Mouse (Mus musculus): Measurements from ENCODE around the gene Mfsd4b5.

Gene Mfsd4b5

DNA sequence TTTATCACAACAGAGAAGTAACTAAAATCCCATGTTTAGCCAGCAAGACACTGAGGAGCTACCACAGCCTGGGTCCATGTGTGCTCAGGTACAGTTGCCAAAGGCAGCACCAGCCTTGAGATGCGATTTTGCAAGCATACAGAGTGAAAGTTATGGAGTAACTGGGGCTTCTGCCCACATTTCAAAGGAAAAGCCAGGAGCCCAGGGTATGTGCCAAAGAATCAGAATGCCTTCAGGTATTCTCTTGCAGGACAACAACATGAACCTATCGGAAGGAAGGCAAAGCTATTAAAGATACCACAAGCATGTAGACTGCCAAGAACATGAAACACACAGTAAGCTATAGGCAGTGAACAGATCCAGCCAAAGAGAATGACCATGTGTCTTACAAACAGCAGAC lies 14.3 kb upstream of the Mfsd4b5 start:
- peaks cover 17% of the 10 kb centered on the region for H3K9me3 ChIP-seq (ENCODE audit: low read length)
- TF ChIP-seq NANOG (IDR thresholded peaks at IDR 0.05; ENCODE audit: borderline replicate concordance, low read length), result no peak
- TF ChIP-seq POU5F1 (IDR thresholded peaks at IDR 0.05; ENCODE audit: borderline replicate concordance, low read length), result no peak
- no peak for TF ChIP-seq CTCF (conservative IDR thresholded peaks at IDR 0.05; ENCODE audit: low read length)
- H3K27me3 ChIP-seq (ENCODE audit: insufficient read depth, low read length), result 0 out of 2 replicates have a peak, but pooled peaks cover 3% of the 10 kb centered on the region
- H3K36me3 ChIP-seq (ENCODE audit: insufficient read depth, low read length), result no peaks in the 10 kb centered on the region
- no peak overlapping the region for H3K4me3 ChIP-seq (replicated peaks; ENCODE audit: low read length)
- H3K4me1 ChIP-seq (replicated peaks; ENCODE audit: low read depth, low read length), result peaks cover 11% of the 10 kb centered on the region

DNA sequence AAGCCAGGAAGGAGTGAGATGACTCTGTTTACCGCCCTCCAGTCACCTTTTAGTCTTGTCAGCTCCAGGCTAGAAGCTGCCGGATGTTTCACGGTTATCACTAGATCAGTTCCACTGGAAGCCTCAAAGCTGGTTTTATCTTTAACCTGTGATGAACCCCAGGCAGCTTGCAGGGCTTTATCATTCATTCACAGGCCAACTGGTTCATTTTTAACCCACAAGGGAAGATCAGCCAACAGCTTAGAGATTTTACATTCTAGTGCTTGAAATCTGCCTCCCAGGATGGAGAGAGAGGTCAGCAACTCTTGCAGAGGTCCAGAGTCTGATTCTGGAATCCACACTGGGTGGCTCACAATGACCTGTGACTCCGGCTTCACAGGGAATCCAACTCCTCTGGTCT lies 4.7 kb upstream of the Mfsd4b5 start:
- H3K9me3 ChIP-seq (ENCODE audit: low read length), result peaks cover 19% of the 10 kb centered on the region
- H3K4me3 ChIP-seq (replicated peaks; ENCODE audit: low read length), result no peak overlapping the region
- TF ChIP-seq POU5F1 (IDR thresholded peaks at IDR 0.05; ENCODE audit: borderline replicate concordance, low read length), result no peak
- TF ChIP-seq NANOG (IDR thresholded peaks at IDR 0.05; ENCODE audit: borderline replicate concordance, low read length), result no peak
- no peak for TF ChIP-seq CTCF (conservative IDR thresholded peaks at IDR 0.05; ENCODE audit: low read length)
- no peaks in the 10 kb centered on the region for H3K36me3 ChIP-seq (ENCODE audit: insufficient read depth, low read length)
- 0 out of 2 replicates have a peak, but pooled peaks cover 4% of the 10 kb centered on the region for H3K4me1 ChIP-seq (replicated peaks; ENCODE audit: low read depth, low read length)
- peaks cover 16% of the 10 kb centered on the region for H3K27me3 ChIP-seq (ENCODE audit: insufficient read depth, low read length)

DNA sequence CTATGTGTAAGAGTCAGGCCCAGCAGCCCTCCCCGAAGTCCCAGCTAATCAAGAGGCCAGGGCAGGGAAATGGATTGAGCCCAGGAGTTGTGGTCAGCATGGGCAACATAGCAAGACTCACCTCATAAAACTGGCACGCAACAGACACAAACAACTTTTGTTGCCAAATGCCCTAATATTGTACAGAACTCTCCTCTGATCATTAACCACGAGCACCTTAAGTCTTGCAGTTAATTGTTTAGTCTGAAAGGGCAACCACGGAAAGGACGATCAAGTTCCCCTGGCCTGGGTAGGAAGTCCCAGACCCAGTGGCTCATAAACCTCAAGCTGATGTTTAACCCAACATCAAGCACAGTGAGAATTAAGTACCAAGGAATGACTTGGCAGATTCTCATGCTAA lies 3.8 kb downstream of the Mfsd4b5 start:
- H3K27me3 ChIP-seq (ENCODE audit: insufficient read depth, low read length), result peaks cover 18% of the 10 kb centered on the region
- peaks cover 28% of the 10 kb centered on the region for H3K9me3 ChIP-seq (ENCODE audit: low read length)
- H3K36me3 ChIP-seq (ENCODE audit: insufficient read depth, low read length), result 0 out of 2 replicates have a peak, but pooled peaks cover 6% of the 10 kb centered on the region
- H3K4me1 ChIP-seq (replicated peaks; ENCODE audit: low read depth, low read length), result 0 out of 2 replicates have a peak, but pooled peaks cover 4% of the 10 kb centered on the region
- H3K4me3 ChIP-seq (replicated peaks; ENCODE audit: low read length), result no peak overlapping the region
- TF ChIP-seq POU5F1 (IDR thresholded peaks at IDR 0.05; ENCODE audit: borderline replicate concordance, low read length), result no peak
- no peak for TF ChIP-seq CTCF (conservative IDR thresholded peaks at IDR 0.05; ENCODE audit: low read length)
- no peak for TF ChIP-seq NANOG (IDR thresholded peaks at IDR 0.05; ENCODE audit: borderline replicate concordance, low read length)

- peaks cover 47% of the 10 kb centered on the region for H3K9me3 ChIP-seq (ENCODE audit: low read length)
- no peak overlapping the region for H3K4me3 ChIP-seq (replicated peaks; ENCODE audit: low read length)
- H3K27me3 ChIP-seq (ENCODE audit: insufficient read depth, low read length), result peaks cover 13% of the 10 kb centered on the region
- 0 out of 2 replicates have a peak, but pooled peaks cover 6% of the 10 kb centered on the region for H3K36me3 ChIP-seq (ENCODE audit: insufficient read depth, low read length)
- TF ChIP-seq CTCF (conservative IDR thresholded peaks at IDR 0.05; ENCODE audit: low read length), result no peak
- TF ChIP-seq POU5F1 (IDR thresholded peaks at IDR 0.05; ENCODE audit: borderline replicate concordance, low read length), result no peak
- TF ChIP-seq NANOG (IDR thresholded peaks at IDR 0.05; ENCODE audit: borderline replicate concordance, low read length), result no peak
- 0 out of 2 replicates have a peak, but pooled peaks cover 10% of the 10 kb centered on the region for H3K4me1 ChIP-seq (replicated peaks; ENCODE audit: low read depth, low read length)
Measured at GRCm38 (mm10) chr10:39978231-39978630, 8.2 kb downstream of the Mfsd4b5 start.

DNA sequence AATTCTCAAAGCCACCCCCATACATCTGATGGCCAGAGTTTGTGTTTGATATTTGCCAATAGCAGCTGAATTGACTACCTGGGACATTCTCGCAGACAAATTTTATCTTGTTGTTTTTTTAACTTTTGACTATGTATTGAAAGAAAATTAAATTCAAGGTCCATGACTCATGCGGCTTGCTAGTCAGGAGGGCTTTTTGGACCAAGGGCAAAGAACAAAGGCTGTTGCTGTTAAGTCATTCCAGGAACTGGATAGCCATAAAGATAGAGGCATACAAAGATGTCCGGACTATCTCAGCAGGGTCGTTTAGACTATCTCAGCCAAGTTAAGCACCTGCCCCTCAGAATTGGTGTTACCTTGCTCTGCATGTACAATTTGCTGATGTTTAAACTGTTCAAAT lies 9.1 kb downstream of the Mfsd4b5 start:
- peaks cover 11% of the 10 kb centered on the region for H3K27me3 ChIP-seq (ENCODE audit: insufficient read depth, low read length)
- 0 out of 2 replicates have a peak, but pooled peaks cover 10% of the 10 kb centered on the region for H3K4me1 ChIP-seq (replicated peaks; ENCODE audit: low read depth, low read length)
- no peak for TF ChIP-seq CTCF (conservative IDR thresholded peaks at IDR 0.05; ENCODE audit: low read length)
- TF ChIP-seq NANOG (IDR thresholded peaks at IDR 0.05; ENCODE audit: borderline replicate concordance, low read length), result no peak
- no peak for TF ChIP-seq POU5F1 (IDR thresholded peaks at IDR 0.05; ENCODE audit: borderline replicate concordance, low read length)
- H3K9me3 ChIP-seq (ENCODE audit: low read length), result peaks cover 47% of the 10 kb centered on the region
- no peak overlapping the region for H3K4me3 ChIP-seq (replicated peaks; ENCODE audit: low read length)
- H3K36me3 ChIP-seq (ENCODE audit: insufficient read depth, low read length), result 0 out of 2 replicates have a peak, but pooled peaks cover 6% of the 10 kb centered on the region

DNA sequence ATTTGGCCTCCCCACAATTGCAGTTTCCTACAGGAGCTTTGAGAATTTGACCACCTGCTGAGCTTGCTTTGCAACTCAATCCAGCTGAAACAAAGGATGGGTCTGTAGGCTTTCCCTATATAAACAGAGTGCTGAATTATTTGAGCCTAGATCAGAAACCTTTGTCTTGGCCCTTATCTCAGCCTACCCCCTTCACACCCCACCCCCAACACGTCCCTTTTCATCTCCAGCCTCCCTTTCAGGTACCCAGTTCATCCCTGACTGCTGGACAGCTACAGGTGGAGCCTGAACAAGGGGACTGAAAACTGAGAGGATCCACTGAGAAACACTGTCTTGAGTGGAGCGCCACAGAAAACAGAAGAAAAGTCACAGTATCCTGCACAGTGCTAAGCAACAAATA lies 10.7 kb downstream of the Mfsd4b5 start:
- Histone ChIP-seq H3K9me3 (ENCODE audit: low read length) (peaks cover 47% of the 10 kb centered on the region), H3K27me3 (ENCODE audit: insufficient read depth, low read length) (peaks cover 8% of the 10 kb centered on the region; the same call in 1 of the 2 replicates)
- TF ChIP-seq POU5F1 (IDR thresholded peaks at IDR 0.05; ENCODE audit: borderline replicate concordance, low read length), result no peak
- peak; percentile 57; the same call in 1 of the 2 replicates for TF ChIP-seq NANOG (IDR thresholded peaks at IDR 0.05; ENCODE audit: borderline replicate concordance, low read length)

DNA sequence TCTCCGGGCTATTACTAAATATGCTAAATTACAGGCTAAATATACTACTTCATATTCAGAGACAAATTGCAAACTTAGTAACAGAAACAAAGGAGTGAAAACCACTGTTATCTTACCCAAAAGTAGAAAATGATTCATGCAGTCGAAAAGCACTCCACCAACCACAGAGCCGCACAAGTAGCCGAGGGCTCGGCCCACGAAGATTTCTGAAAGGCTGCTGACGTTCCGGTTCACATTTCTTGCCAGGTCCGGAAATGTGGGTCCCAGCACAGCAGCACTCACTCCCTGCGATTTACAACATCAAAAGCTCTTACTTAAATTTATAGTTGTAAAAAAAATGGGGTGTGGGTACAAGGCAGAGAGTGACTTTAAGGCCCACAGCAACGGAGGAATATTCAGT lies 11.5 kb downstream of the Mfsd4b5 start:
- Histone ChIP-seq H3K27me3 (ENCODE audit: insufficient read depth, low read length) (peaks cover 8% of the 10 kb centered on the region; the same call in 1 of the 2 replicates), H3K4me3 (replicated peaks; ENCODE audit: low read length) (no peak overlapping the region), H3K36me3 (ENCODE audit: insufficient read depth, low read length) (0 out of 2 replicates have a peak, but pooled peaks cover 6% of the 10 kb centered on the region), H3K9me3 (ENCODE audit: low read length) (peaks cover 42% of the 10 kb centered on the region), H3K4me1 (replicated peaks; ENCODE audit: low read depth, low read length) (0 out of 2 replicates have a peak, but pooled peaks cover 10% of the 10 kb centered on the region)
- no peak for TF ChIP-seq CTCF (conservative IDR thresholded peaks at IDR 0.05; ENCODE audit: low read length)
- TF ChIP-seq NANOG (IDR thresholded peaks at IDR 0.05; ENCODE audit: borderline replicate concordance, low read length), result no peak
- no peak for TF ChIP-seq POU5F1 (IDR thresholded peaks at IDR 0.05; ENCODE audit: borderline replicate concordance, low read length)

More for the DNA sequence above, 10.7 kb downstream of the Mfsd4b5 start:
- Histone ChIP-seq H3K4me3 (replicated peaks; ENCODE audit: low read length) (no peak overlapping the region), H3K4me1 (replicated peaks; ENCODE audit: low read depth, low read length) (0 out of 2 replicates have a peak, but pooled peaks cover 10% of the 10 kb centered on the region), H3K36me3 (ENCODE audit: insufficient read depth, low read length) (0 out of 2 replicates have a peak, but pooled peaks cover 6% of the 10 kb centered on the region)

DNA sequence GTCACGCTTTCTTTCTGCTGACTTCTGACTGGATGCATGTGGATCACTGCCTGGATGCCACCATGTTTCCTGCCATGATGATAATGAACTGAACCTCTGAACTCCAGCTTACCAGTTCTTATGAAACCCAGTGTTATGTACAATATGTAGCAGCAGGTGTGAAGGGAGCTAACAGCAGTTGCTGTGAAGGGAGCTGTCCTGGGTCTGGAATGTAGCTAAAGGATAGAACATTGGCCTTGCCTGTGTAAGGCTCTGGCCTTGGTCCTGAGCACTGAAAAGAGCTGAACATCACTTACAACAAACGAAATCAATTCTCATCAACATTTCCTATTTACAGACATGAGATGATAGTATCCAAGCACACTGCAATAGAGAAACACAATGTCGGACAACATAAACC lies 18.9 kb downstream of the Mfsd4b5 start:
- Histone ChIP-seq H3K4me3 (replicated peaks; ENCODE audit: low read length) (no peak overlapping the region), H3K36me3 (ENCODE audit: insufficient read depth, low read length) (no peaks in the 10 kb centered on the region), H3K4me1 (replicated peaks; ENCODE audit: low read depth, low read length) (no peaks in the 10 kb centered on the region), H3K27me3 (ENCODE audit: insufficient read depth, low read length) (peaks cover 8% of the 10 kb centered on the region; the same call in 1 of the 2 replicates), H3K9me3 (ENCODE audit: low read length) (peaks cover 5% of the 10 kb centered on the region)
- TF ChIP-seq POU5F1 (IDR thresholded peaks at IDR 0.05; ENCODE audit: borderline replicate concordance, low read length) (no peak), CTCF (conservative IDR thresholded peaks at IDR 0.05; ENCODE audit: low read length) (no peak), NANOG (IDR thresholded peaks at IDR 0.05; ENCODE audit: borderline replicate concordance, low read length) (no peak)

Measured in E14TG2a.4 (cell line).